Mouse (Mus musculus) neural tube, embryonic 13.5 days (tissue): ENCODE measurements around the gene Gne. TPM values are rescaled to one million over a fixed set of nuclear protein-coding genes. Genes with fewer than 3 reads are reported as not detected.
"Not testable (repeated sequence)": the region's sequence is repeated elsewhere in the genome, so short reads cannot be mapped to it uniquely, and the experiment has no call there.

Experiments used
- ATAC-seq: fragments of 200-750 bp; cut with Nextera tagmentation; 2 replicates; pipeline ENCODE4 v1.8.0; 2017; ENCODE audit warnings: low read depth, mild to moderate bottlenecking, moderate TSS enrichment, moderate library complexity
- H3K27ac ChIP-seq: fragments of 300-500 bp; sonication (generic); replicated peaks from 2 replicates; pipeline ENCODE4 v1.5.1; 2015; ENCODE audit warnings: moderate library complexity, mild to moderate bottlenecking, inconsistent platforms
- H3K27me3 ChIP-seq: fragments of 300-500 bp; sonication (generic); 2 replicates; pipeline ENCODE4 v1.6.1; 2015; ENCODE audit warnings: mild to moderate bottlenecking, inconsistent platforms
- H3K36me3 ChIP-seq: fragments of 300-500 bp; sonication (generic); 2 replicates; pipeline ENCODE4 v1.6.1; 2015; ENCODE audit warnings: mild to moderate bottlenecking, inconsistent platforms
- H3K4me1 ChIP-seq: fragments of 300-500 bp; sonication (generic); replicated peaks from 2 replicates; pipeline ENCODE4 v1.6.1; 2015; ENCODE audit warnings: inconsistent platforms
- H3K4me2 ChIP-seq: fragments of 300-500 bp; sonication (generic); 2 replicates; pipeline ENCODE4 v1.6.1; 2015; ENCODE audit warnings: inconsistent platforms, mild to moderate bottlenecking, moderate library complexity
- H3K4me3 ChIP-seq: fragments of 300-500 bp; sonication (generic); 2 replicates; pipeline ENCODE4 v1.5.1; 2015; ENCODE audit warnings: mild to moderate bottlenecking, inconsistent platforms
- H3K9ac ChIP-seq: fragments of 300-500 bp; sonication (generic); 2 replicates; pipeline ENCODE4 v1.6.1; 2015; ENCODE audit warnings: moderate library complexity, mild to moderate bottlenecking, inconsistent platforms
- H3K9me3 ChIP-seq: fragments of 300-500 bp; sonication (generic); 2 replicates; pipeline ENCODE4 v1.6.1; 2016; ENCODE audit warnings: inconsistent platforms
- WGBS: fragments of 180-500 bp; shearing (Covaris S2); methylation state at CpG from one replicate; pipeline ENCODE4 v1.1.7; 2015; 5-methylcytosine and 5-hydroxymethylcytosine counted together
- polyA plus RNA-seq: library from polyadenylated mRNA; unstranded; fragments of >200 nt; fragmentation: Nextera tagmentation; extraction: Ambion mirVana; gene quantifications from 2 replicates; pipeline ENCODE4 v1.2.1, GENCODE M21; 2015

The Gne gene
- polyA plus RNA-seq, 1 experiment from 2014 or later: 23.3 TPM

DNA sequence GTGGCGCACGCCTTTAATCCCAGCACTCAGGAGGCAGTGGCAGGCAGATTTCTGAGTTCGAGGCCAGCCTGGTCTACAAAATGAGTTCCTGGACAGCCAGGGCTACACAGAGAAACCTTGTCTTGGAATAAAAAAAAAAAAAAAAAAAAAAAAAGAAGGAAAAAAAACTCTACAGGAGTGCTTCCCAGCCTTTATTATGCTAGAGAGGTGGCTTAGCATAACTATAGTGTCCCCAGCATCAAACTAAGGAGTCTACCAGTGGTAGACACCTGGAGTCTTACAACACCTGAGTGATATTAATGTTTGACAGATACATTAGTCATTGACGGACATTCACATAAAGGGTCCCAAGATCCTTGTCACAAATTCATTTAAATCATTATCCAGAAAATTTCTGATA is 40.8 kb downstream of the Gne start:
- H3K9ac ChIP-seq, H3K4me3 ChIP-seq, H3K27ac ChIP-seq, ATAC-seq, H3K27me3 ChIP-seq, H3K9me3 ChIP-seq, H3K4me2 ChIP-seq, H3K4me1 ChIP-seq: not testable (repeated sequence)
- 94% methylated on average over 4 of the region's 4 CpGs for WGBS
- H3K36me3 ChIP-seq: peaks cover 77% of the 10 kb centered on the region

GRCm38 (mm10) chr4:44042429-44042828 is 41.5 kb downstream of the Gne start:
- WGBS: 88% methylated on average over 5 of the region's 5 CpGs
- no peak overlapping the region for H3K4me3 ChIP-seq
- H3K9me3 ChIP-seq: no peaks in the 10 kb centered on the region
- no peaks in the 10 kb centered on the region for H3K27me3 ChIP-seq
- no peak overlapping the region for H3K4me2 ChIP-seq
- no peak overlapping the region for H3K9ac ChIP-seq
- H3K36me3 ChIP-seq: peaks cover 78% of the 10 kb centered on the region
- H3K27ac ChIP-seq: no peak overlapping the region
- H3K4me1 ChIP-seq: no peaks in the 10 kb centered on the region
- no peak for ATAC-seq

- no peaks in the 10 kb centered on the region for H3K4me1 ChIP-seq
- no peak overlapping the region for H3K4me2 ChIP-seq
- H3K9me3 ChIP-seq: no peaks in the 10 kb centered on the region
- WGBS: 93% methylated on average over 4 of the region's 4 CpGs
- no peaks in the 10 kb centered on the region for H3K27me3 ChIP-seq
- no peak for ATAC-seq
- H3K9ac ChIP-seq: no peak overlapping the region
- H3K4me3 ChIP-seq: no peak overlapping the region
- H3K27ac ChIP-seq: no peak overlapping the region
- peaks cover 82% of the 10 kb centered on the region for H3K36me3 ChIP-seq
Measured at GRCm38 (mm10) chr4:44040802-44041201, 43.2 kb downstream of the Gne start.

- ATAC-seq: no peak
- Histone ChIP-seq H3K27ac (no peak overlapping the region), H3K9ac (no peak overlapping the region), H3K9me3 (no peaks in the 10 kb centered on the region), H3K4me1 (no peaks in the 10 kb centered on the region), H3K4me3 (no peak overlapping the region), H3K36me3 (peaks cover 94% of the 10 kb centered on the region), H3K27me3 (no peaks in the 10 kb centered on the region), H3K4me2 (no peak overlapping the region)
- WGBS: 76% methylated on average over 5 of the region's 5 CpGs
Measured at GRCm38 (mm10) chr4:44036455-44036854, 47.5 kb downstream of the Gne start.

DNA sequence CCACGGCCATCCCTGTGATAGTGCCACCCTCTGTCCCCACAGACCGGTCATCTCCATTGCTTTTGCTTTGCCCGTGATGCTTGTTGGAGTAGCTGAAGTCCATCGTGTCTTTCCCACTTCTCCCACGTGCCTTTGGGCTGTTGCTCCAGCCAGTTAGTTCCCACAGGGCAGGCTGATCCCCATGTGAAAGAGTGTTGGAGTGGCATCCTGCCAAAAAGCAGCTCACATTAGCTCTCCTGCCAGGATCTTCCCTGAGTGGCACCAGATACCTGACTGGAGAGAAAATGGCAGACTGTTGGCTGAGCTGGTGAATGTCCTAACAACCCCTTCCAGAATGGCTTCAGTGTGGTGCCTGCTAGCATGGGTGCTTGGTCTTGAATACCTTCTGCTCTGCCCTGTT is 52.5 kb downstream of the Gne start:
- no peak overlapping the region for H3K4me3 ChIP-seq
- H3K9me3 ChIP-seq: no peaks in the 10 kb centered on the region
- no peaks in the 10 kb centered on the region for H3K4me1 ChIP-seq
- H3K9ac ChIP-seq: no peak overlapping the region
- H3K27ac ChIP-seq: no peak overlapping the region
- H3K36me3 ChIP-seq: peaks cover 96% of the 10 kb centered on the region
- H3K4me2 ChIP-seq: no peak overlapping the region
- no peak for ATAC-seq
- 83% methylated on average over 5 of the region's 5 CpGs for WGBS
- no peaks in the 10 kb centered on the region for H3K27me3 ChIP-seq

DNA sequence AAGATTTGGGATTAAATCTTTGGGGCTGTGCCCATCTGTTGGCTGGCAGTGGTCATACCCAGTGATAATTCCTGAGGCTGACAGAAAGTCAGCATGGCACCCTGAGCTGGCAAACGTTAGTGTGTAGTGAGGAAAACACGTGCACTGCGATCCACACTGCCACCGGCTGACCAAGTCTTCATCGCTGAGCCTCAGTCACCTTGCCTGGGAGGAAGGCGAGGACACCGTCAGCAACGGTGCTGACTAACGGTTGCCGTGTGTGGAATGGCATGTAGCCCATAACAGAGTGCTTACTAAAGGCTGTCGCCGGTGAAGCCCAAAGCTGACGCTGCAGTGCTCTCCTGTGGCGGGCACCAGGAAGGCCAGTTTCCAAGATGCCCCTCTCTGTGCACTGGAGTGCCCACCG is 54.3 kb downstream of the Gne start:
- Histone ChIP-seq H3K9ac (no peak overlapping the region), H3K9me3 (no peaks in the 10 kb centered on the region), H3K4me3 (no peak overlapping the region), H3K27me3 (no peaks in the 10 kb centered on the region), H3K27ac (no peak overlapping the region), H3K4me1 (no peaks in the 10 kb centered on the region), H3K4me2 (no peak overlapping the region), H3K36me3 (peaks cover 97% of the 10 kb centered on the region)
- WGBS: 93% methylated on average over 15 of the region's 15 CpGs
- ATAC-seq: no peak

- Histone ChIP-seq H3K4me1 (no peaks in the 10 kb centered on the region), H3K4me2 (no peak overlapping the region), H3K9ac (no peak overlapping the region), H3K9me3 (no peaks in the 10 kb centered on the region), H3K27ac (no peak overlapping the region), H3K4me3 (no peak overlapping the region), H3K36me3 (peaks cover 100% of the 10 kb centered on the region), H3K27me3 (no peaks in the 10 kb centered on the region)
- ATAC-seq: no peak
- 77% methylated on average over 16 of the region's 16 CpGs for WGBS
Measured at GRCm38 (mm10) chr4:44028303-44029135, 55.5 kb downstream of the Gne start.

DNA sequence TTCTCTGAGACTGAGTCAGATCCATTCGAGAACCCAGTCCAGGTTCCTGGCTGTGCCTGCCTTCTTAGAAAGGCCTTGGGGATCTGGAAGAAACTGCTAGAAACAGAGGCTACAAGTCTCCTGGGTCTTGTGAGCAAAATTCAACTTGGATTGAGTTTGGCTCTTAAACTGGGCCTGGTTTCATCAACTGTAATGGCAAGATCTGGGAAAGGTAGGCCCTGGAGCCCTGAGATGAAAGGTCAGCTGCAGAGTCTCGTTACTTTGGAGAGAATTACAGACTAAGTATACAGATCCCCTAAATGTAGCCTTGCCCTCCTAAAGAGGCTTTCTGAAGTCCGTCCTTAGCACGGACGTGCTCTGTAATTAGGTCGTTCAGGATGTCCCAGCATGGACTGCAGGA is 58.4 kb downstream of the Gne start:
- H3K27ac ChIP-seq: no peak overlapping the region
- WGBS: 89% methylated on average over 6 of the region's 6 CpGs
- H3K36me3 ChIP-seq: peaks cover 100% of the 10 kb centered on the region
- no peaks in the 10 kb centered on the region for H3K27me3 ChIP-seq
- H3K9me3 ChIP-seq: no peaks in the 10 kb centered on the region
- no peaks in the 10 kb centered on the region for H3K4me1 ChIP-seq
- no peak overlapping the region for H3K4me3 ChIP-seq
- H3K9ac ChIP-seq: no peak overlapping the region
- no peak overlapping the region for H3K4me2 ChIP-seq
- ATAC-seq: no peak

DNA sequence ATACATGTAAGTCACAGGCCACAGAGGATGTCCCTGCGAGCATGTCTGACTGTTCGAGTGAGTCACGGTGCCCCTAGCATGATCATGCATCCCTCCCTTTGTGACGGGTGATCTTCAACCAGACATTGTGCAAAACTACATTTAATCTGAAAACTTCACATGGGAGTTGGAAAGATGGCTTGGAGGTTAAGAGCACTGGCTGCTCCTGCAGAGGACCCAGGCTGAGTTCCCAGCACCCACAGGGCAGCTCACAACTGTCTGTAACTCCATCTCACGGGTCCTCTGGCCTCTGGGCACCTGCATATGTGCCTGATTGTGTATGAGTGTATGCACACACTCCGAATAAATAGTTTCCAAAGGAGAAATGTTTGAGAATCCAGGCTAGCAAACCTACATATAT is 59.7 kb downstream of the Gne start:
- peaks cover 100% of the 10 kb centered on the region for H3K36me3 ChIP-seq
- H3K9ac ChIP-seq: no peak overlapping the region
- H3K4me1 ChIP-seq: no peaks in the 10 kb centered on the region
- H3K4me3 ChIP-seq: no peak overlapping the region
- no peak overlapping the region for H3K27ac ChIP-seq
- 97% methylated on average over 6 of the region's 6 CpGs for WGBS
- ATAC-seq: no peak
- no peaks in the 10 kb centered on the region for H3K9me3 ChIP-seq
- H3K27me3 ChIP-seq: no peaks in the 10 kb centered on the region
- no peak overlapping the region for H3K4me2 ChIP-seq

GRCm38 (mm10) chr4:44023681-44024080 is 60.3 kb downstream of the Gne start:
- no peak overlapping the region for H3K4me3 ChIP-seq
- H3K27ac ChIP-seq: no peak overlapping the region
- no peaks in the 10 kb centered on the region for H3K4me1 ChIP-seq
- no peak overlapping the region for H3K9ac ChIP-seq
- H3K36me3 ChIP-seq: peaks cover 100% of the 10 kb centered on the region
- WGBS: 97% methylated on average over 9 of the region's 9 CpGs
- no peaks in the 10 kb centered on the region for H3K9me3 ChIP-seq
- no peak overlapping the region for H3K4me2 ChIP-seq
- ATAC-seq: no peak
- H3K27me3 ChIP-seq: no peaks in the 10 kb centered on the region

GRCm38 (mm10) chr4:44022766-44023165 is 61.2 kb downstream of the Gne start:
- WGBS: 88% methylated on average over 11 of the region's 11 CpGs
- Histone ChIP-seq H3K4me3 (no peak overlapping the region), H3K9me3 (no peaks in the 10 kb centered on the region), H3K27ac (no peak overlapping the region), H3K4me2 (no peak overlapping the region), H3K9ac (no peak overlapping the region), H3K27me3 (no peaks in the 10 kb centered on the region), H3K4me1 (no peaks in the 10 kb centered on the region), H3K36me3 (peaks cover 94% of the 10 kb centered on the region)
- no peak for ATAC-seq

- Histone ChIP-seq H3K9ac (no peak overlapping the region), H3K9me3 (no peaks in the 10 kb centered on the region), H3K4me2 (no peak overlapping the region), H3K4me1 (no peaks in the 10 kb centered on the region), H3K36me3 (peaks cover 89% of the 10 kb centered on the region), H3K27me3 (no peaks in the 10 kb centered on the region), H3K27ac (no peak overlapping the region), H3K4me3 (no peak overlapping the region)
- no peak for ATAC-seq
- 91% methylated on average over 4 of the region's 4 CpGs for WGBS
Measured at GRCm38 (mm10) chr4:44022323-44022722, 61.7 kb downstream of the Gne start.

- Histone ChIP-seq H3K36me3 (peaks cover 34% of the 10 kb centered on the region), H3K4me2 (no peak overlapping the region), H3K27ac (no peak overlapping the region), H3K4me1 (peaks cover 33% of the 10 kb centered on the region), H3K4me3 (no peak overlapping the region), H3K9me3 (no peaks in the 10 kb centered on the region), H3K27me3 (no peaks in the 10 kb centered on the region), H3K9ac (no peak overlapping the region)
- WGBS: 95% methylated on average over 12 of the region's 12 CpGs
- ATAC-seq: no peak
Measured at GRCm38 (mm10) chr4:44016791-44017190, 67.2 kb downstream of the Gne start.
